Mouse (Mus musculus) common myeloid progenitor, adult 5-6 weeks (primary cell): Measurements from ENCODE around the gene Ccdc190. TPM values are rescaled to one million over a fixed set of nuclear protein-coding genes. Genes with fewer than 3 reads are reported as not detected.

Source experiments
- total RNA-seq: library from RNA; stranded (forward); fragments of 200-1000, 187-1606 nt; gene quantifications from 2 replicates; pipeline ENCODE4 v1.2.3, GENCODE M21; 2017

Ccdc190 gene
- total RNA-seq, 1 experiment from 2014 or later = not detected

Other genes with a start within 250 kb of the Ccdc190 start
- gene Rgs4, start 181.0 kb upstream of the Ccdc190 start, total RNA-seq = not detected in 2 replicates
- gene Hsd17b7, start 40.6 kb downstream of the Ccdc190 start, total RNA-seq = 3.3 and 9.4 TPM in 2 replicates
- not detected in 2 replicates for gene Ddr2, start 182.1 kb downstream of the Ccdc190 start, total RNA-seq
- gene Uap1, start 246.3 kb downstream of the Ccdc190 start, total RNA-seq = 64.9 and 91.7 TPM in 2 replicates